Mouse (Mus musculus): Measurements from ENCODE around the gene Zfp970. TPM values are rescaled to one million over a fixed set of nuclear protein-coding genes. Genes with fewer than 3 reads are reported as not detected.
"Not testable (repeated sequence)": the region's sequence is repeated elsewhere in the genome, so short reads cannot be mapped to it uniquely, and the experiment has no call there.

The Zfp970 gene
- 16.2 and 20.0 TPM in 2 replicates for polyA plus RNA-seq (2015; fragmentation: Nextera tagmentation; extraction: Ambion mirVana)

DNA sequence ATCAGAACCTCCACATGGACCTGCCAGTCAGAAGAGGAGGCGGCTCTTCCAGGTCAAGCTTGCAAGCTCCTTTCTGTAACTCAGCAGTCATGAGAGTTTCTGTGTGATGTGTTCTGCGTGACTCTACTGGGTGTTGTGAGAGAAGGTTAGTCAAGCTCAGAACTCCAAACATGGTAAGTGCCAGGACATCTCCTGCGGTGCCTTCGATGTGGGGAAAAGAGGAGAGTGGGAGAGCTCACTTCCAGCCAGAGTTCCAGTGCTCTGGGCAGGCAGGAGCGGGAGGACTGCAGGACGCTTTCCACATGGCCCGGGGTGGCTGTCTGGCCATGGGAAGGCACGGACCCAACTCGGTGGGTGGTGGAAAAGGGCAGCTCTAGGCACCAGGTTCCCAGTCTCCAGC is at the start of gene Zfp970:
Zfp970 (plus strand) TSS at position 58 of the 400 bp plus-strand sequence.
- not testable (repeated sequence) for ATAC-seq (ENCODE audit: borderline replicate concordance, extremely low read depth, low FRiP score, low TSS enrichment); H3K4me1 ChIP-seq; H3K27ac ChIP-seq; H3K9me3 ChIP-seq; H3K36me3 ChIP-seq; H3K27me3 ChIP-seq
- Histone ChIP-seq H3K4me3 (peak within 1 kb of the TSS; percentile 48), H3K9ac (peak within 1 kb of the TSS; percentile 19; the same call in 1 of the 2 replicates), H3K4me2 (peak within 1 kb of the TSS; percentile 47)
- WGBS = 4% methylated on average over 8 of the region's 9 CpGs

GRCm38 (mm10) chr2:177468222-177468621 is 3.7 kb downstream of the Zfp970 start:
- H3K4me3 ChIP-seq; H3K4me2 ChIP-seq; H3K9me3 ChIP-seq; ATAC-seq (ENCODE audit: borderline replicate concordance, extremely low read depth, low FRiP score, low TSS enrichment); H3K27me3 ChIP-seq; H3K36me3 ChIP-seq; H3K9ac ChIP-seq; H3K27ac ChIP-seq; H3K4me1 ChIP-seq: not testable (repeated sequence)

- ATAC-seq (ENCODE audit: borderline replicate concordance, extremely low read depth, low FRiP score, low TSS enrichment); H3K9ac ChIP-seq; H3K4me3 ChIP-seq; H3K4me2 ChIP-seq; H3K4me1 ChIP-seq; H3K27me3 ChIP-seq; H3K36me3 ChIP-seq; H3K27ac ChIP-seq; H3K9me3 ChIP-seq: not testable (repeated sequence)
- WGBS = 64% methylated on average over 6 of the region's 10 CpGs
Observed at GRCm38 (mm10) chr2:177472261-177472660, 7.7 kb downstream of the Zfp970 start.

DNA sequence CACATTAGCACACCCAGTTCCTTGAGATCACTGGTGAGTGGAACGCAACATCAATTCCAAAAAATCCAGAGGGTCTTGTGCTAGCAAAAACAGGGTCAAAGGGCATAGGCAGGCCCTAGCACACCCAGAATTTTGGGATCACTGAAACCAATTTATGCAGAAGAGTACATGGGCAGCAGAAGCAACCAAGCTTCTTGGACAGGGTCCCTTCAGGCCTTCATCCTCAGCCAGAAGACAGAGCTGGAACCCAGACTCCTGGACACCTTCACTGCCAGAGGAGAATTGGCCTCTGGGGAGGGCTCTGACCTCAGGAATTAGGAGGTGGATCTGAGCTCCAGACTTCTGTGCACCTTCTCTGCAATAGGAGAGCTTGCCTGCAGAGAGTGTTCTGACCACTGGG is 17.4 kb downstream of the Zfp970 start:
- H3K36me3 ChIP-seq; H3K4me3 ChIP-seq; H3K4me2 ChIP-seq; H3K27me3 ChIP-seq; H3K4me1 ChIP-seq; ATAC-seq (ENCODE audit: borderline replicate concordance, extremely low read depth, low FRiP score, low TSS enrichment); H3K9me3 ChIP-seq; H3K9ac ChIP-seq; H3K27ac ChIP-seq: not testable (repeated sequence)
- 100% methylated on average over 1 of the region's 1 CpGs for WGBS

DNA sequence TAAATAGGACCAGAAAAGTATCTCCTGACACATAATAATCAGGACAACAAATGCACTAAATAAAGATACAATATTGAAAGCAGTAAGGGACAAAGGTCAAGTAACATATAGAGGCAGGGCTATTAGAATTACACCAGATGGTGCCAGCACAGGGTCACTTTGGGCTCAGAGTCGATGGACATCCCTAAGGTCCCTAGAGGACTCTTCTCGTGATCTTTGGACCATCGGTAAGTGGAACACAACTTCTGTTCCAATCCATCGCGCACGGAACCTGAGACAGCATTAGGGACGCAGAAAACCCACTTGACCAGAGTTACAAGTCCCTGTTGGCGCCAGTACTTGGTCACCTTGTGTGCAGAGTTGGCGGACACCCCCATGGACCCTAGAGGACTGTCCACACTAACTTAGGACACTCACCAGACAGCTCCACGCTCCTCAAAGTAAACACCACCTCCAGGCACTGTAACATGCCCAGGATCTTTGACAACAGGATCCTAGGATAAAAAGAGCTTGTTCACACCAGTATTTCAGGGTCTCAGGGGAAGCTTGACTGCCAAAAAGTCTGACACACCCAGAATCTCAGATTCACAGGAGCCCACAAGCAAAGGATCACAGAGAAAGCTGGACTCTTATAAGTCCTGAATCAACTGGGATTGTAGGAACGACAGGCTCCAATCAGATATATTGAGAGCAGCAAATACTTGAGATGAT is 18.9 kb downstream of the Zfp970 start:
- not testable (repeated sequence) for H3K27ac ChIP-seq; H3K9ac ChIP-seq; H3K4me3 ChIP-seq; H3K9me3 ChIP-seq; ATAC-seq (ENCODE audit: borderline replicate concordance, extremely low read depth, low FRiP score, low TSS enrichment); H3K27me3 ChIP-seq; H3K36me3 ChIP-seq; H3K4me2 ChIP-seq; H3K4me1 ChIP-seq
- WGBS = 84% methylated on average over 11 of the region's 11 CpGs

GRCm38 (mm10) chr2:177498067-177498466 is 33.5 kb downstream of the Zfp970 start, which contains the start of gene Gm14403:
TSS of gene Gm14403 (plus strand) at chr2:177498215.
- ATAC-seq (ENCODE audit: borderline replicate concordance, extremely low read depth, low FRiP score, low TSS enrichment); H3K27me3 ChIP-seq; H3K36me3 ChIP-seq; H3K27ac ChIP-seq; H3K9me3 ChIP-seq; H3K4me1 ChIP-seq: not testable (repeated sequence)
- Histone ChIP-seq H3K4me2 (peak within 1 kb of the TSS; percentile 51), H3K9ac (0 out of 2 replicates have a peak within 1 kb of the TSS, but pooled peaks have one; percentile 13), H3K4me3 (peak within 1 kb of the TSS; percentile 47)
- 26% methylated on average over 7 of the region's 7 CpGs for WGBS

- H3K4me1 ChIP-seq; ATAC-seq (ENCODE audit: borderline replicate concordance, extremely low read depth, low FRiP score, low TSS enrichment); H3K9ac ChIP-seq; H3K27ac ChIP-seq; H3K4me3 ChIP-seq; H3K27me3 ChIP-seq; H3K36me3 ChIP-seq; H3K4me2 ChIP-seq; H3K9me3 ChIP-seq: not testable (repeated sequence)
- WGBS = 43% methylated on average over 1 of the region's 1 CpGs
Observed at GRCm38 (mm10) chr2:177499182-177499581, 34.6 kb downstream of the Zfp970 start.

DNA sequence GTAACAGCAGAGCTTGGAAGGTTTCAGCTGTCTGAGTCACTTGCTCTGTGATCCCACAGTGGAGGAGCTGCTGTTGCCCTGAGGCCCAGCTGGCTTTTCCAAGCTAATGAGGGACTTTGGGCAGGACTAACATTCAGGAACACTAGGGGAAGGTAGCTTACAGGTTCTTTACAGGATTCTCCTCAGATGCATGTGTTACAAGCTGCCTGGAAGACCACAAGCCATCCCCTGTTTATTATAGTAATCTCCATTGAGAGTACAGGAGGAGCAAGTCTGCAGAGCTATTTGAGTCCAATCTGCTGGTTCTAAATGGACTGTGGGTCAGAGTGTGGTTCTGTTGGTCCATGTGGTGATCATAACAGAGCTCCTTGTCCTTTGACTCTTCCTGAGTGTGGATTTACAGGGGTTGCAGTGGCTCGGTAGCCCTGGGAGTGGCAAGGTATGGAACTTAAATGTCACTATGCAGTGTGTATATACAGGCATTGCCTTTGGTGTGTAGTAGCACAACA is 40.7 kb downstream of the Zfp970 start:
- not testable (repeated sequence) for ATAC-seq (ENCODE audit: borderline replicate concordance, extremely low read depth, low FRiP score, low TSS enrichment); H3K4me3 ChIP-seq; H3K27ac ChIP-seq; H3K4me1 ChIP-seq; H3K27me3 ChIP-seq; H3K9me3 ChIP-seq; H3K4me2 ChIP-seq; H3K9ac ChIP-seq; H3K36me3 ChIP-seq
- 87% methylated on average over 1 of the region's 1 CpGs for WGBS

GRCm38 (mm10) chr2:177511381-177511780 is 46.8 kb downstream of the Zfp970 start:
- 70% methylated on average over 4 of the region's 4 CpGs for WGBS
- not testable (repeated sequence) for ATAC-seq (ENCODE audit: borderline replicate concordance, extremely low read depth, low FRiP score, low TSS enrichment); H3K4me3 ChIP-seq

GRCm38 (mm10) chr2:177511972-177512371 is 47.4 kb downstream of the Zfp970 start:
- H3K27ac ChIP-seq; H3K4me1 ChIP-seq; ATAC-seq (ENCODE audit: borderline replicate concordance, extremely low read depth, low FRiP score, low TSS enrichment); H3K4me2 ChIP-seq; H3K4me3 ChIP-seq; H3K27me3 ChIP-seq; H3K9ac ChIP-seq; H3K36me3 ChIP-seq; H3K9me3 ChIP-seq: not testable (repeated sequence)
- WGBS = 87% methylated on average over 3 of the region's 3 CpGs

More at GRCm38 (mm10) chr2:177511381-177511780, 46.8 kb downstream of the Zfp970 start:
- H3K9ac ChIP-seq, H3K36me3 ChIP-seq, H3K27me3 ChIP-seq, H3K9me3 ChIP-seq, H3K4me1 ChIP-seq, H3K27ac ChIP-seq, H3K4me2 ChIP-seq: not testable (repeated sequence)

DNA sequence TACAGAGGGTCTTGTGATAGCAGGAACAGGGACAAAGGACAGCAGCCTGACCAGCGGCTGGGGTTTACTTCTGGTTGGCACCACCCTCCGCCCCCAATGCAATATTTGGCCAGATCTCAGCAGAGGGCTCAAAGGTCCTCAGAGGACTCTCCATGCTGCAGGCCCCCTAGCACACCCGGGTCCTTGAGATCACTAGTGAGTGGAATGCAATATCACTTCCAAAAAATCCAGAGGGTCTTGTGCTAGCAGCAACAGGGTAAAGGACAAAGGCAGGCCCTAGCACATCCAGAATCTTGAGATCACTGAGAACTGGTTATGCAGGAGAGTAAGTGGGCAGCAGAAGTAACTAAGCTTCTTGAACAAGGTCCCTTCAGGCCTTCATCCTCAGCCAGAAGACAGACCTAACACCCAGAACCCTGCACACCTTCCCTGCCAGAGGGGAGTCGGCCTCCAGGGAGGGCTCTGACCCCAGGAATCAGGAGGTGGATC is 49.5 kb downstream of the Zfp970 start:
- not testable (repeated sequence) for ATAC-seq (ENCODE audit: borderline replicate concordance, extremely low read depth, low FRiP score, low TSS enrichment); H3K9ac ChIP-seq; H3K4me3 ChIP-seq; H3K9me3 ChIP-seq; H3K4me1 ChIP-seq; H3K27me3 ChIP-seq; H3K36me3 ChIP-seq; H3K27ac ChIP-seq; H3K4me2 ChIP-seq
- WGBS = 84% methylated on average over 4 of the region's 4 CpGs

GRCm38 (mm10) chr2:177517746-177518145 is 53.2 kb downstream of the Zfp970 start:
- not testable (repeated sequence) for H3K4me2 ChIP-seq; H3K9me3 ChIP-seq; H3K4me3 ChIP-seq; H3K4me1 ChIP-seq; ATAC-seq (ENCODE audit: borderline replicate concordance, extremely low read depth, low FRiP score, low TSS enrichment); H3K27me3 ChIP-seq; H3K36me3 ChIP-seq; H3K27ac ChIP-seq; H3K9ac ChIP-seq
- WGBS = 78% methylated on average over 9 of the region's 9 CpGs

Data from lung, embryonic 15.5 days (tissue).